Mouse (Mus musculus) urinary bladder, adult 2 months (tissue): Measurements from ENCODE around the gene Gpbp1l1. TPM values are rescaled to one million over a fixed set of nuclear protein-coding genes. Genes with fewer than 3 reads are reported as not detected.

Experiments used
- DNase-seq: peaks from one replicate; pipeline ENCODE4 v3.0.0; 2022; ENCODE audit warnings: low spot score
- polyA plus RNA-seq: library from polyadenylated mRNA; depleted of rRNA; stranded (reverse); fragments of >200 nt; gene quantifications from 2 replicates; pipeline ENCODE4 v1.2.3, GENCODE M21; 2012; rRNA removed

Gpbp1l1 gene
- polyA plus RNA-seq, 1 experiment, result 56.4 TPM

DNA sequence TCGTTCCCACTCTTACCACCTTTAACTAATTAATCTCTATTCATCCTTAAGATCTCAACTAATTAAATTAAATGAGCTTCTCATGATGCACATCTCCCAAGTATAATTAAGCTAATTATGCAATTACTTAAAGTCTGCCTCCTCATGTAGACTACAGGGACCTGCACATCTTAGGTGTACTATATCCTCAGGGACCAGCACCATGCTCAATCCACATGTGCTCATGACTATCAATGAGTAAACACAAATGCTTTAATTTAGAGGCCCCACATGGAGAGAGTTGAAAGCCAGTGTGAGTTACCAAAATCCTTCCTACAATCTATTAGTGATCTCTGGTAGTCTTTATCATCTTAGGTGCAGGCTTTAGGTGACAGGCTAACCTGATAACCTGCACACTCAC, 77.7 kb downstream of the Gpbp1l1 start:
- no peak for DNase-seq

DNA sequence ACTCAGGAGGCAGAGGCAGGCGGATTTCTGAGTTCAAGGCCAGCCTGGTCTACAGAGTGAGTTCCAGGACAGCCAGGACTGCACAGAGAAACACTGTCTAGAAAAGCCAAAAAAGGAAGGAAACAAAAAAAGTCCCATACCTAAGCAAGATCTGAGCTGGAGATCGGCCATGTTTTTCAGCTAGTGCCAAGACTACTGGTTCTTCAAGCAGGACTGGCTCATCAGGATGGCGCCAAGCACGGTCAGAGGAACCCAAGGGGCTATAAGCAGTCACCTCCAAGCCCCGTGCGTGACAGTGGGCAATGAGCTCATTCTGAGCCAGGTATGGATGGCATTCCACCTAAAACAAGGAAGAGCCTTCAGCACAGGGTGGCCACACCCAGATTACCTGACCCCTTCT, 81.4 kb downstream of the Gpbp1l1 start:
- no peak for DNase-seq

DNA sequence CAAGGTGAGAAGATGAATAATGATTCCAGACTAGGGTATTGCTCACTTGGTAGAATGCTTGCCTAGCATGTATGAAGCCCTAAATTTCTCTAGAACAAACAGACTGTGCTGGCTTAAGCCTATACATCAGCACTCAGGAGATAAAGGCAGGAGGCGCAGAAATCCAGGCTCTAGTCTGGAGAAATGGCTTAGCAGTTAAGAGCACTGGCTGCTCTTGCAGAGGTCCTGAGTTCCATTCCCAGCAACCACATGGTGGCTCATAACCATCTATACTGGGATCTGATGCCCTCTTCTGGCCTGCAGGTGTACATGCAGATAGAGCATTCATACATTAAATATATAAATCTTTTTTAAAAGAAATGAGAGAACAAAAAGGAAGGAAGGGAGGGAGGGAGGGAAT, 84.6 kb downstream of the Gpbp1l1 start:
- no peak for DNase-seq

Other genes starting within 250 kb of the Gpbp1l1 start
- 23.6 and 29.6 TPM in 2 replicates for gene Mast2, start 93.5 kb upstream of the Gpbp1l1 start, polyA plus RNA-seq
- gene Ipp, start 50.1 kb upstream of the Gpbp1l1 start, polyA plus RNA-seq, result 6.9 and 7.1 TPM in 2 replicates
- 9.0 and 10.6 TPM in 2 replicates for gene Tmem69, start 1.7 kb upstream of the Gpbp1l1 start, polyA plus RNA-seq
- 17.2 and 22.3 TPM in 2 replicates for gene Ccdc17, start 39.0 kb downstream of the Gpbp1l1 start, polyA plus RNA-seq
- gene Nasp, start 70.3 kb downstream of the Gpbp1l1 start, polyA plus RNA-seq, result 10.2 and 11.7 TPM in 2 replicates
- gene Akr1a1, start 94.0 kb downstream of the Gpbp1l1 start, polyA plus RNA-seq, result 520 and 554 TPM in 2 replicates
- gene Prdx1, start 127.9 kb downstream of the Gpbp1l1 start, polyA plus RNA-seq, result 456 and 471 TPM in 2 replicates
- 16.8 and 18.0 TPM in 2 replicates for gene Mmachc, start 150.7 kb downstream of the Gpbp1l1 start, polyA plus RNA-seq
- gene Ccdc163, start 150.9 kb downstream of the Gpbp1l1 start, polyA plus RNA-seq, result 41.4 and 63.0 TPM in 2 replicates
- 7.2 and 7.7 TPM in 2 replicates for gene Tesk2, start 163.3 kb downstream of the Gpbp1l1 start, polyA plus RNA-seq
- gene Toe1, start 250.0 kb downstream of the Gpbp1l1 start, polyA plus RNA-seq, result 25.8 and 31.2 TPM in 2 replicates